Mouse (Mus musculus) liver, embryonic 14.5 days (tissue): ENCODE results near the gene Bin2. TPM values are rescaled to one million over a fixed set of nuclear protein-coding genes. Genes with fewer than 3 reads are reported as not detected.
A peak's percentile ranks its signal among the peaks of the same experiment; 100 is the strongest.

Source experiments
- ATAC-seq: fragments of 200-750 bp; cut with Nextera tagmentation; 2 replicates; pipeline ENCODE4 v1.8.0; 2017; ENCODE audit warnings: moderate number of reproducible peaks, mild to moderate bottlenecking, moderate library complexity; ENCODE audit not compliant: insufficient read depth
- DNase-seq, 3 experiments: peaks; one replicate each; pipeline ENCODE4 v3.0.0-alpha.2; 2012 to 2013; ENCODE audit warnings: low read depth in 3 of 3, low spot score in 3 of 3
- H3K27ac ChIP-seq: fragments of 300-500 bp; sonication (generic); 2 replicates; pipeline ENCODE4 v1.5.1; 2014; ENCODE audit warnings: moderate library complexity, mild to moderate bottlenecking, control low read depth, inconsistent platforms
- H3K27me3 ChIP-seq: fragments of 300-500 bp; sonication (generic); 2 replicates; pipeline ENCODE4 v1.6.1; 2014; ENCODE audit warnings: mild to moderate bottlenecking, low read length, moderate library complexity; ENCODE audit not compliant: control insufficient read depth, insufficient read depth
- H3K36me3 ChIP-seq: fragments of 300-500 bp; sonication (generic); replicated peaks from 2 replicates; pipeline ENCODE4 v1.6.1; 2014; ENCODE audit warnings: low read depth; ENCODE audit not compliant: control insufficient read depth, insufficient read depth
- H3K4me1 ChIP-seq, 2 experiments: fragments of 200-500 bp in 1 of 2; fragments of 300-500 bp in 1 of 2; sonication (generic) in 1 of 2; replicated peaks; 2 replicates each; pipeline ENCODE4 v1.6.1; 2012 to 2014; ENCODE audit warnings: antibody characterized with exemption in 1 of 2, inconsistent platforms in 1 of 2, low read length in 1 of 2; ENCODE audit not compliant: control insufficient read depth in 2 of 2, insufficient read depth in 2 of 2
- H3K4me2 ChIP-seq: fragments of 300-500 bp; sonication (generic); 2 replicates; pipeline ENCODE4 v1.6.1; 2014; ENCODE audit warnings: low read depth, mild to moderate bottlenecking, control low read depth, moderate library complexity
- H3K4me3 ChIP-seq, 2 experiments: fragments of 200-500 bp in 1 of 2; fragments of 300-500 bp in 1 of 2; sonication (generic) in 1 of 2; 2 replicates each; pipeline ENCODE4 v1.5.1; 2012 to 2014; ENCODE audit warnings: low read depth in 2 of 2, low read length in 2 of 2, mild to moderate bottlenecking in 2 of 2, control low read depth in 1 of 2, inconsistent platforms in 1 of 2, moderate library complexity in 1 of 2; ENCODE audit not compliant: insufficient read depth in 1 of 2
- H3K9ac ChIP-seq: fragments of 300-500 bp; sonication (generic); replicated peaks from 2 replicates; pipeline ENCODE4 v1.6.1; 2014; ENCODE audit warnings: mild to moderate bottlenecking, control low read depth, moderate library complexity
- H3K9me3 ChIP-seq: fragments of 300-500 bp; sonication (generic); 2 replicates; pipeline ENCODE4 v1.6.1; 2016; ENCODE audit warnings: low read length, mixed read lengths; ENCODE audit not compliant: control insufficient read depth
- CTCF ChIP-seq: IDR thresholded peaks from 2 replicates; pipeline ENCODE4 v1.5.1; 2016; ENCODE audit warnings: antibody characterized with exemption, low read depth, control low read depth
- EP300 ChIP-seq: IDR thresholded peaks from 2 replicates; pipeline ENCODE4 v1.6.1; 2016; ENCODE audit warnings: antibody characterized with exemption, low read depth
- WGBS: fragments of 180-500 bp; shearing (Covaris S2); extraction: QIAGEN DNeasy Blood & Tissue Kit; methylation state at CpG from one replicate; pipeline ENCODE4 v1.1.7; 2014; ENCODE audit not compliant: insufficient replicate concordance; 5-methylcytosine and 5-hydroxymethylcytosine counted together
- polyA plus RNA-seq, 2 experiments: library from polyadenylated mRNA; depleted of rRNA in 1 of 2; stranded (reverse) in 1 of 2; unstranded in 1 of 2; fragments of >200 nt; fragmentation: Nextera tagmentation in 1 of 2; extraction: Ambion mirVana in 1 of 2; gene quantifications; 2 replicates each; pipeline versions ENCODE4 v1.2.1 to v1.2.3; 2012 to 2014

Gene Bin2
- polyA plus RNA-seq, 2 experiments: 12.7 to 17.5 TPM

DNA sequence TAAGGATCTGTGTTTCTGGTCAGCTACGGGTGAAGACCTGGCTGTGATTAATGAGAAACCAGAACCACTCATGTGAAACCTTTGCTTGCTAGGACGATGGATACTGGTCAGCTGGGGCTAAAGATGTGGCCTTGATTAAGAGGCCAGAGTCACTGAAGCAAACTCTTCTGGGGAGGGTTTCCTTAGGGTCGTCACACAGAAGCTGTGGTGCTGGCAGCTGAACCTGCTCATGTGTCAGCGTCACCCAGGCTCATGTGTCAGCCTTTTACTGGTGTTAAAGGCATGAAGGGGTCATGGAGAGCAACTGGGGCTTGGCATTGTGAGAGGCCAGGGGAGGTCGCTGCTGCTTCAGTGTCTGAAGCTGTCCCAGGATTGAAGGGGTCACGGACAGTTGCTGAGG is 41.5 kb upstream of the Bin2 start:
- Histone ChIP-seq H3K4me3 (no peak overlapping the region), H3K9ac (no peak overlapping the region), H3K9me3 (no peaks in the 10 kb centered on the region), H3K36me3 (no peaks in the 10 kb centered on the region), H3K4me2 (no peak overlapping the region), H3K4me1 (peaks cover 0 to 6% of the 10 kb centered on the region in 2 experiments; a peak in 2 of 4 replicates), H3K27ac (no peak overlapping the region), H3K27me3 (no peaks in the 10 kb centered on the region)
- TF ChIP-seq EP300 (no peak), CTCF (no peak)
- ATAC-seq (no peak), DNase-seq (no peak)
- 68% methylated on average over 6 of the region's 6 CpGs for WGBS

DNA sequence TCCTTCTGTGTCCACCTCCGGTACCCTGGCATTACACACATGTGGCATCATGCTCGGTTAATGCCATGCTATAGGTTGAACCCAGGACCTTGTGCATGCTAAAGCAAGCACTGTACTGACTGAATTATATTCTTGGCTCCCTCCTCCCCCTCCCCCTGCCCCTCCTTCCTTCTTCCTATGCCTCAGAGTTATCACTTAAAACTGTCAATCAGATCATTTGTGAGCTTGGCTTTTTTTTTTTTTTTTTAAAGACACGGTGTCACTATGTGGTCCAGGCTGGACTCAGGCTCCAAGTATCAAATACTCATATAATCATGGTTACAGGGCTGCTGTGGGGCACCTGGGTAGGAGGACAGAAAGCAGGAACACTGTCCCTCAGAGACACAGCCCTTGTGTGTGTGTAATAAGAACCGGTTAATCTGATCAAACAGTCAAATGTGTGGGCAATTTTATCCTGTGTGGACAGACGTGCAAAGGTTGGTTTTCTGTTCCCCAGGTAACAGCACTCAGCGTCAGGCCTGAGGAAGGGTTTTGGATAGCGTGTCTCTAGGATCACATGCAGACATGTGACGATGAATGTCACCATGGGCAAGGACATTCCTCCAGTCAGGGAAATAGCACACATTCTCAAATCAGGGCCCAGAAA is 39.2 kb upstream of the Bin2 start:
- no peaks in the 10 kb centered on the region for H3K36me3 ChIP-seq
- no peaks in the 10 kb centered on the region for H3K9me3 ChIP-seq
- DNase-seq: no peak
- no peak overlapping the region for H3K9ac ChIP-seq
- TF ChIP-seq EP300: no peak
- TF ChIP-seq CTCF: no peak
- H3K4me3 ChIP-seq: no peak overlapping the region
- H3K4me1 ChIP-seq: peaks cover 0 to 6% of the 10 kb centered on the region in 2 experiments; a peak in 2 of 4 replicates
- no peak overlapping the region for H3K27ac ChIP-seq
- no peak for ATAC-seq
- H3K4me2 ChIP-seq: no peak overlapping the region
- WGBS: 31% methylated on average over 8 of the region's 8 CpGs
- no peaks in the 10 kb centered on the region; the same call in 1 of the 2 replicates for H3K27me3 ChIP-seq

DNA sequence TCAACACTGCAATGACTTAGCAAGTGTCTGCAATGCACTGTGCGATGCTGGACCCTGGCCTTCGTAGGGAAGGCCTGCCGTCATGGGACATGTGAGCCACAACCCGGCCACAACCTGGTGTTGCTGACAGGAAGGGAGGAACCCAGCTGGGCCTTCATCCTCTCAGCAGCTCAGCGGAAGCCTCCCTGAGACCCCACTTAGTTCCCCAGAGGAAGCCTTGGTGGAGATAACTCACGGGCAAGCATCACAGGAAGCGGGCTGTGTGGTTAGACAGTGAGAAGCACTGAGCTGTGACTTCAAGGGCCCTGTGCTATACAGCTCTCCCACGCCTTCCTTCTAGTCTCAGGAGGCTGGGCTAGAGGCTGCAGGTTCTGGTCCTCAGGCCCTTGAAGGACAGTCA is 36.9 kb upstream of the Bin2 start:
- Histone ChIP-seq H3K4me2 (no peak overlapping the region), H3K9me3 (no peaks in the 10 kb centered on the region), H3K4me3 (no peak overlapping the region), H3K9ac (no peak overlapping the region), H3K4me1 (peaks cover 3 to 12% of the 10 kb centered on the region in 2 experiments), H3K27me3 (no peaks in the 10 kb centered on the region; the same call in 1 of the 2 replicates), H3K36me3 (no peaks in the 10 kb centered on the region), H3K27ac (no peak overlapping the region)
- ATAC-seq: peak; percentile 48; the same call in 1 of the 2 replicates
- WGBS: 16% methylated on average over 8 of the region's 8 CpGs
- DNase-seq: peak in 1 of 3 experiments; percentile 12
- TF ChIP-seq CTCF (no peak), EP300 (no peak)

DNA sequence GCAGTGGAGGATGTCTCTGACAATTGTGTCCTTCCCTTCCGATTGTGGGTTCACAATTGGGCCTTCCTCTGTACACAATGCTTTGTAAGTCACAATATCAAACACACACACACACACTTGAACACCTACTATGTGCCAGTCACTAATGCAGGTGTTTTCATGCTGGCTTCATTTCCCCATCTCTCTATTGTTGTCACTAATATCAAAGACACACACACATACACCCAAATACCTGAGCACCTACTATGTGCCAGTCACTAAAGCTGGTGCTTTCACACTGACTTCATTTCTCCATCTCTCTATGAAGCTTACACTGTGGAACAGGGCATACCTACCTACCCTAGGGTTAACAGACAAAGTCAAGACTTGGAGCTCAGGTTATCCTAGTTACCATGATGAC is 36.0 kb upstream of the Bin2 start:
- no peaks in the 10 kb centered on the region; the same call in 1 of the 2 replicates for H3K27me3 ChIP-seq
- DNase-seq (no peak), ATAC-seq (no peak)
- no peak overlapping the region for H3K4me2 ChIP-seq
- peaks cover 9 to 19% of the 10 kb centered on the region in 2 experiments for H3K4me1 ChIP-seq
- H3K9me3 ChIP-seq: no peaks in the 10 kb centered on the region
- H3K36me3 ChIP-seq: no peaks in the 10 kb centered on the region
- WGBS: 59% methylated on average over 1 of the region's 1 CpGs
- no peak overlapping the region for H3K9ac ChIP-seq
- no peak overlapping the region for H3K4me3 ChIP-seq
- no peak overlapping the region for H3K27ac ChIP-seq
- TF ChIP-seq CTCF (no peak), EP300 (no peak)

DNA sequence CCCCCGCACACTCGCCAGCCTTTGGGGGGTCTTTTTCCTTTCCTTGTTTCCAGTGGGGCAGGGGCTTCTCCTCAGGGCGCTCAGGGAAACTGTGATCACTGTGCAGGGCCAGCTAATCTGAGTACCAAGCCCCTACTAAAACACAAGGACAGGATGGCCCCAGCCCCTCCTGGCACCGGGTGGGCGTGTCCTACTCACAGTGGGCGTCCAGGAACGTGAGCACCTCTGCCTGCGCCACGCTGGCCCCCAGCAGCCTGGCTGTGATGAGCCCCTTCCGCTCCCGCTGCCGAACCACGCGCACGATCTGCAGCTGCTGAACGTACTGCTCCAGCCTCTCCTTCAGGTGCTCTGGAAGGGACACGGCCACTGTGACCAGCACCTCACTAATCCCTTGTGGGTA is 34.6 kb upstream of the Bin2 start:
- no peaks in the 10 kb centered on the region for H3K9me3 ChIP-seq
- 26% methylated on average over 17 of the region's 17 CpGs for WGBS
- no peak overlapping the region for H3K4me2 ChIP-seq
- H3K4me1 ChIP-seq: peaks cover 9 to 21% of the 10 kb centered on the region in 2 experiments
- H3K36me3 ChIP-seq: no peaks in the 10 kb centered on the region
- no peak overlapping the region for H3K9ac ChIP-seq
- TF ChIP-seq CTCF (no peak), EP300 (no peak)
- no peak overlapping the region for H3K4me3 ChIP-seq
- ATAC-seq (no peak), DNase-seq (no peak)
- no peaks in the 10 kb centered on the region; the same call in 1 of the 2 replicates for H3K27me3 ChIP-seq
- H3K27ac ChIP-seq: no peak overlapping the region
